Mouse (Mus musculus) urinary bladder, adult 18-20 months (tissue): ENCODE data around the gene Qsox2.

Experiments used
- DNase-seq, 2 experiments: peaks; one replicate each; pipeline ENCODE4 v3.0.0; 2022; ENCODE audit warnings: low spot score in 2 of 2, mixed read lengths in 2 of 2

The Qsox2 gene

DNA sequence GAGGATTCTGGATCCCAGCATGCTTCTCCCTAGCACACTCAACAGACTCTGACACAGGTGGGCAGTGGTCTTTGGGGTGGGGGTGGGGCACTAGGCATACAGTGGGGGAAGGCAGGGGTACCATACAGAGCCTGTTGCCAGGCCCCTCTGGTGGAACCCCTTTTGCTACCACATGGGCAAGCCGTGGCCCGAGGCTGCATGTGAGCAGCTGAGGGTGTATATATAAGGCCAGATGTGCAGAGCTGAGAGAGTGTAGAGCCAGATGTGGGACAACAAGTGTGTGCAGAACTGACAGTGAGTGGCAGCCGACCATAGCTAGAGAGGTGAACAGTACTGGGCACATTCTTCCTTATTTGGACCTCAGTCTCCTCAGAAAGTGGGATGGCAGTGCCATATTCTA lies 70.4 kb downstream of the Qsox2 start:
- DNase-seq = no peak
